Mouse (Mus musculus) cerebellum, adult 2 months (tissue): Measurements from ENCODE around the gene B3gat3.

ENCODE experiments used
- CTCF ChIP-seq: fragments of 200-500 bp; IDR thresholded peaks from 2 replicates; pipeline ENCODE4 v1.5.1; 2011; ENCODE audit warnings: low read depth, mild to moderate bottlenecking, control low read depth, low read length, moderate library complexity, borderline replicate concordance; ENCODE audit not compliant: insufficient read depth
- POLR2A ChIP-seq: fragments of 200-500 bp; IDR thresholded peaks from 2 replicates; pipeline ENCODE4 v1.6.1; 2011; ENCODE audit warnings: low read length, control low read depth, borderline replicate concordance; ENCODE audit not compliant: insufficient read depth

- TF ChIP-seq CTCF: no peak
- peak; percentile 84 for TF ChIP-seq POLR2A
Observed at GRCm38 (mm10) chr19:8941515-8942217, 21.5 kb downstream of the B3gat3 start, which contains the start of gene Mta2.
